Mouse (Mus musculus): ENCODE data around the gene Ankrd12.

Gene Ankrd12

GRCm38 (mm10) chr17:65927077-65927476 is 149.8 kb downstream of the Ankrd12 start:
- no peak for DNase-seq

- no peak for DNase-seq
Observed at GRCm38 (mm10) chr17:65924218-65924617, 152.7 kb downstream of the Ankrd12 start.

- no peak for DNase-seq
Observed at GRCm38 (mm10) chr17:65921975-65922374, 154.9 kb downstream of the Ankrd12 start.

GRCm38 (mm10) chr17:65919235-65919634 is 157.7 kb downstream of the Ankrd12 start:
- DNase-seq = no peak

GRCm38 (mm10) chr17:65916135-65916668 is 160.7 kb downstream of the Ankrd12 start:
- no peak for DNase-seq
